Mouse (Mus musculus) liver, adult (tissue): ENCODE data around the gene Gna12.
A peak's percentile ranks its signal among the peaks of the same experiment; 100 is the strongest.

ENCODE experiments used
- GATA4 ChIP-seq: IDR thresholded peaks from 2 replicates; pipeline ENCODE4 v1.6.1; 2014; ENCODE audit warnings: mild to moderate bottlenecking, low read length; ENCODE audit not compliant: insufficient replicate concordance

The Gna12 gene

DNA sequence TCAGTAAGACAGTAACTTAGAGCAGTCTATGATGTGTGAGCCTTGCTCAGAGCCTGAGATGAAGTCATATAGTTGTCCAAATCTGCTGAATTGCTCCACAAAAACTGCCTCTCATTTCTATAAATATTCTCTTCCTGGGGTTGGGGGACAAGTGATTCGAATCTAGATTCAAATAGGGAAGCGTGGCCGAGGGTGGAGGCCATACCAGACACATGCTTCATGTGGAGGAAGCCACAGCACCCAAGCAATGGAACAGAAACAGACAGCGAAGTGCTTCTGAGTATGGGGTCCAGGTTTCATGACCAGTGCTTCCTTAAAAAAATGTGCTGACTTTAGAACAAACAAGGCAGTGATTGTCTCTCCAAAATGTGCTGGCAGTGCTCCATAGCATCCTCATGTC is 11.7 kb upstream of the Gna12 start:
- TF ChIP-seq GATA4: no peak

GRCm38 (mm10) chr5:140831064-140831431 is 817 bp upstream of the Gna12 start:
- TF ChIP-seq GATA4: no peak

DNA sequence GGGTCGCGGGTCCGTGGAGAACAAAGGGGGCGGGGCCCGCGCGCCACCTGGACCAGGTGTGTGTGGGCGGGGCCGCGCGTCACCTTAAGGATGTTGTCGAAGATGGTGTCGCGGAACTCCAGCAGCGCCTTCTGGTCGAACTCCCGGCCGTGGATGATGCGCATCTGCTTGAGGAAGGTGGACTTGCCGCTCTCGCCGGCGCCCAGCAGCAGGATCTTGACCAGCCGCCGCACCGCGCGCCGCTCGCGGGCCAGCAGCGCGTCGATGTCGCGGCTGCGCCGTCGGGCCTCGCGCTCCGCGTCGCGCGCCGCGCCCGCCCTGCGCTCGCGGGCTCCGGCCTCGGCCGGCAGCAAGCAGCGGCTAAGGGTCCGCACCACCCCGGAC is 328 bp downstream of the Gna12 start:
- TF ChIP-seq GATA4: no peak

- TF ChIP-seq GATA4: no peak
These were observed 935 bp downstream of the Gna12 start for GRCm38 (mm10) chr5:140829081-140829910.

GRCm38 (mm10) chr5:140828363-140828762 is 1.9 kb downstream of the Gna12 start:
- TF ChIP-seq GATA4: no peak

DNA sequence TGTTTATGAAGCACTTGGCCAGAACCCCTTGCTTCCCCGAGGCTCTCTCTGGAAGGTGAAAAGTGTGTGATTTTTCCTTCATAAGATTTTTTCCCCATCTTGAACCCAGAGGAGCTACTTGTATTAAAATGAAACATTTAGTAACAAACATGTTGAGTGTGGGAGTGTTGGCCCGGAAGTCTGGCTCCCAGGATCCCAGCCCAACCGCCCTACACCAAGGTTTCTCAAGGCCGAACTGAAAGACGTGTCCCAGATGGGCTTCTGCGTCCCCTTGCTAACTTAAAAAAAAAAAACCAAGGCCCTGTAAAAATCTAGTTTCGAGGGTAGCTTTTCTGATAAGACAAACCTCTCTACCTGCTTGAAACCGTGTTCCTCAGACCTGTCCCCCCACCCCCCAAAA is 2.3 kb downstream of the Gna12 start:
- no peak for TF ChIP-seq GATA4

- no peak for TF ChIP-seq GATA4
These were observed 2.8 kb downstream of the Gna12 start for GRCm38 (mm10) chr5:140827413-140827812.

GRCm38 (mm10) chr5:140826796-140827195 is 3.4 kb downstream of the Gna12 start:
- TF ChIP-seq GATA4: no peak

GRCm38 (mm10) chr5:140826118-140826517 is 4.1 kb downstream of the Gna12 start:
- no peak for TF ChIP-seq GATA4

DNA sequence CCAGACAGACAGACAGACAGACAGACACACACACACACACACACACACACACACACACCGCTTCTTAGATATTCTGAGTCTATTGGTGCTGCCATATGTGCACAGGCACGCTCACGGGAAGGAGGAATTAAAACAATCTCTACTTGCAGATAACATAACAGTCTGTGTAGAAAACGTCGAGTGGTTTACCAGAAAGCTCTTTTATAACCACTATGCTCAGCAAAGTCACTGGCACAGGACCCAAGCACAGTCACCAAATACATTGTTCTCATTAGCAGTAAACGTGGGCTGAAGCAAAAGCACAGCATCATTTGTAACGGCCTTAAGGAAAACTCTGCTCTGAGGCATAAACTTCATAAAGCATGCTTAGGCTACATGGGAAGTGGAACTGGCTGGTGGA is 6.1 kb downstream of the Gna12 start:
- TF ChIP-seq GATA4: no peak; the same call in 1 of the 2 replicates

DNA sequence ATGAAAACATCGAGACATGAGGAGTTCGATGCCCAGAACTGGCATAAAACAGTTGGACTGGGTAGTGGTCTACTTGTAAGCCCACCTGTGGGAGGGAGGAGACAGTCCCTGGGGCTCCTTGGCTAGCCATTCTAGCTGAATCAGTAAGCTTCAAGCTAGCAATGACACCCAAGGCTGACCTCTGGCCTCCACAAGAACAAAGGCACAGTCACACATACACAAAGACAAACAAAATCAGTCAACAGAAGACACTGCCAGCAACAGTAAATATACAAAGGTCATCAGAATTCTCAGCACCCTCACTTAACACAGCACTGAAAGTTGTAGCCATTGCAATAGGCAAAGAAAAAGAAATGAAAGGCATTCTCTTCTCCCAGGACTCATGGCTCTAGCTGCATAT is 6.8 kb downstream of the Gna12 start:
- no peak for TF ChIP-seq GATA4

DNA sequence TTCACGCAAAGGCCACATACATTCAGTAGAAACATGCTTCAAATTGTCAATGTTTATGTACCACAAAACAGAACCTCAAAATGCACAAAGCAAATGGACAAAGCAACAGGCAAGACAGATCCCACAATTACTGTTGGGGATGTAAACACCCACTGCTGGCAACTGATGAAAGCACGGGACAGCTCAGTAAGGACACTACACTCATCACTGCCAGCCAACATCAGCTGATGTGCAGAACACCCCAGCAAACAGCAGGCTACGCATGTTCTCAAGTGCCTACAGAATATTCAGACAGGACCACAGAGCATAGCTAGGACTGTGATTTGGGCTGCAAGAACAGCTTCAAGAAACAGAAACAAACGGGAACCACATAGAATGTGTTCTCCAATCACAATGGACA is 8.3 kb downstream of the Gna12 start:
- no peak for TF ChIP-seq GATA4

DNA sequence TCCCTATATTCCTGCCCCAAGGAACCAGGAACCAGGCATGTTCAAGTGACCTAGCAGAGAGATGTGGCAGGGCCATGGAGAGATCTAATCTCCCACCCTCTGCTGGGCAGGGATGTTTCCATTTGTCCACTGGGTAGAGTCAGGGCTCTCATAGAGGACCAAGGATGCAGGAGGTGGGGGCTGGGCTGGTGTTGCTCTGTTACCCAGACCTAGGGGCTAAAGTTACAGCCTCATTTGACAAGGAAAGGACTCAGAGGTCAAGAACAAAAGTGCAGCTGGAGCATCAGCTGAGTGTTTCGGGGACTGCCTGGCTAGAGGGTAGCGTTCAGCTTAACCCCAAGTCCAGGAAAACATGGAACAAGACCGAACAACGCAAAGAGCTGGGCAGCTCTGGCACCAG is 9.7 kb downstream of the Gna12 start:
- no peak for TF ChIP-seq GATA4

DNA sequence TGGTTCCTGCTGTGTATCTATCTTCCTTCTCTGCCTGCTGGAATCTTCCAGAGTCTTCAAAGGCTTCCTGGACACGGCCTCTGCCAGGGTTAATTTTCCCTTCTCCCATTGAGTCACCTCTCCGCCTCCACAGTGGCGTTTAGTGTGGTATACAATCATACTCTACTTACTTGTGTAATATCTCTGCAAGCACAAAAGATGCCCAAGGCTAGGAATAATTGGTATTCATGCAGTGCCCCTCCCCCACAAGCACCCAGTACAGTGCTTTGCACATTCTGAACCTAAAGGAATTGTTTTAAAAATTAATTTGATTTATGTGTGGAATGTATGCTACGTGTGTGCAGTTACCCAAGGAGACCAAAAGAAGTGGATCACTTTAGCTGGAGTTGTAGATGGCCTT is 10.6 kb downstream of the Gna12 start:
- no peak for TF ChIP-seq GATA4

DNA sequence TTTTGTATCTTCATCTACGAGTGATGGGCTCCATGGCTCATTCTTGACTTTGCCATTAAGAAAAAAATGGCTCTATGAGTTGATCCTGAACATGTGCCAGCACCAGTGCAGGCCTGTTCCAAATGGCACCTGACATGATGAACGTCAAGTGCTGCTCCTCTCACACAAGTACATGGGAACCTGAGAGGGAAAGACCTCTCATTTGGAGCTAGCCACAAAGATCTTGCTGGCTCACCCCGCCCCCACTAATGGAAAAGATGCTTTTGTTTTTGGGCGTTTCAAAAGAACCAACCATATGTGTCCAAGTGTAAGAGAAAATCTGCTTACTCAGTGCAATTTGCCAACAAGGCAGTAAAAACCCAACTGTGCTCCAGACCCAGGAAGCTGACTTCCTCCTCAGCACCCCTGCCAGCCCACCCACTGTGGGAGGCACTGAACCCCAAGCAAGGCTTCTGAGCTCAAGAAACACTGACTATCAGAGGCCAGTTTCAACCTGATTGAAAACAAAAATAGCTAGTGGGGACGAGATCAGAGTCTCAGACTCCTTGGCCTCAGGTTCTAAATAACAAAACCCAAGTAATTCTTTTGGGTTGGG is 11.7 kb downstream of the Gna12 start:
- no peak for TF ChIP-seq GATA4

GRCm38 (mm10) chr5:140816950-140817568 is 13.2 kb downstream of the Gna12 start:
- peak; percentile 88 for TF ChIP-seq GATA4
